Mouse (Mus musculus) cerebellum, postnatal 36 days (tissue): Measurements from ENCODE around the gene Nolc1.
A peak's percentile ranks its signal among the peaks of the same experiment; 100 is the strongest.

Experiments
- DNase-seq, 2 experiments: peaks; one replicate each; pipeline ENCODE4 v3.0.0; 2021 to 2022; ENCODE audit warnings: mixed read lengths in 2 of 2

The Nolc1 gene

DNA sequence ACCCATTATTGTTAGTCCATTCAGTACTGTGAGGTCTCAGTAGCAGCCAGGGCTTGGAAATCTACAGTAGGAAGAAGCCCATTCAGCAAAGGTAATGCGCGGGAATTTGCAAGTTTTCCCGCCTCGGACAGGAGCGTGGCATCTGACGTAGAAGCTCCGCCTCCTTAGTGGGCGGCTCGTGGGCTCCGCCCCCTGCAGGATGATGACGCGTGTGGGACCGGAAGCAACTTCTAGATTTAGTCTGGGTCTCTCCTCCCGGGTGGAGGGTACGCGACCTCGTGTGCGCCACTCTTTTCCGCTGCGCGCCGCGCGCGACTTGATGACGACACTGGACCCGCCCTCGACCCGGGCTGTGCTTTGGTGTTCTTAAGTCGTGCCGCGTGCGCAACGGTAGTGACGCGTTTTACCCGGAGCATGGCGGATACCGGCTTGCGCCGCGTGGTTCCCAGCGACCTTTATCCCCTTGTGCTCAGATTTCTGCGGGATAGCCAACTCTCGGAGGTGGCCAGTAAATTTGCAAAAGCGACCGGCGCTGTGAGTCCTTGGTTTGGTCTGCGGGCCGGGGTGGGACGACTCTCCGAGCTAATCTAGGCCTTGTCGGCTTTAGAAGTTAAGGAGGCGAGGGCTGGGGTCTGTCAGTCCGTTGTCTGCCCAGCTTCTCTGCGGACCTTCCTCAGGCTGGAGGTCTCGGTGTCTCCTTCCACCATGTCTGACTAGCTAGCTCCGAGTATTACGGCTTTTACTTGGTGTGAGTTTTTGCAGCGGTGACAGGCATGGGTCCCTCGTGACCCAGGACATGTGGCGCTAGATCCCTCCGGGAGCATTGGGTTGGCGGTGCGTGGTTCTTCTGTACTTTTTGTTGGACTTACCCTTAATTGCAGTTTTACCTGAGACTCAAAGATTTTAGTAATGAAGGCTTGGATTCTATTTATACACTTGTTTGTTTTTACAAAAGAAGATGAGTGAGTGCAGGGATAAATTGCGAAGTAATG, at the start of gene Nolc1:
Nolc1 (plus strand) TSS at position 248 of the 992 bp plus-strand sequence.
- peak; percentile 99 for DNase-seq

DNA sequence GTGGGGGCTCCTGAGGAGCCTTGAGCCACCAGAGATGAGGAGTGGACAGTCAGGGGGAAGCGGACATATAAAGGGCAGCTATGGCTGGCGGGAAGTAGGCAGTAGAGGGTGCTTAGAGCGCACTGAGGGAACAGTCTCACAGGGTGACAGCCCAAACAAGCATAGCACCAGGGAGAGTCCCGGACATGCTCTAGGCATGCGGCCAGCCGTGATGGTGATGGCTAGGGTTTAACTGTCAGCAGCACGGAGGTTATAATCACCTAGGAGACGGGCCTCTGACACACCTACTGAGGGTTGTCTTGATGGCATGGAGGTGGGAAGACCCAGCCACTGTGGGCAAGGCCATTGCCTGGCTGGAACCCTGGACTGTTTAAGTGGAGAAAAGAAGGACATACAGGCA, 49.1 kb upstream of the Nolc1 start:
- no peak for DNase-seq

DNA sequence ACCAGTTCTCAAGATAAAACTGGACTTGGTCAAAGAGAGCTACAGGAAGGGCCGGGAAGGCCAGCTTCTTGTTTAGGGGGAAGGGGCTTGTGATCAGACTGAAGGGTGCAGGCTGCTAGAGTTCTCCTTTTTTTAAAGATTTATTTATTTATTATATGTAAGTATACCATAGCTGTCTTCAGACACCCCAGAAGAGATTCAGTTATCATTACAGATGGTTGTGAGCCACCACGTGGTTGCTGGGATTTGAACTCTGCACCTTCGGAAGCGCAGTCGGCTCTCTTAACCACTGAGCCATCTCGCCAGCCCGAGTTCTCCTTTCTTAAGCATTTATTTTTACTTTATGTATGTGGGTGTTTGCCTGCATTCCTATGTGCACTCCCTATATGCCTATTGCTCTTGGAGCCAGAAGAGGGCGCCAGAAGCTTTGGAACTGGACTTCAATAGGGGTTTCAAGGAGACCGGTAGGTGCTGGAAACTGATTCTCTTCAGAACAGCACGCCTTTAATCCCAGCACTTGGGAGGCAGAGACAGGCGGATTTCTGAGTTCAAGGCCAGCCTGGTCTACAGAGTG, 46.8 kb upstream of the Nolc1 start:
- no peak for DNase-seq

DNA sequence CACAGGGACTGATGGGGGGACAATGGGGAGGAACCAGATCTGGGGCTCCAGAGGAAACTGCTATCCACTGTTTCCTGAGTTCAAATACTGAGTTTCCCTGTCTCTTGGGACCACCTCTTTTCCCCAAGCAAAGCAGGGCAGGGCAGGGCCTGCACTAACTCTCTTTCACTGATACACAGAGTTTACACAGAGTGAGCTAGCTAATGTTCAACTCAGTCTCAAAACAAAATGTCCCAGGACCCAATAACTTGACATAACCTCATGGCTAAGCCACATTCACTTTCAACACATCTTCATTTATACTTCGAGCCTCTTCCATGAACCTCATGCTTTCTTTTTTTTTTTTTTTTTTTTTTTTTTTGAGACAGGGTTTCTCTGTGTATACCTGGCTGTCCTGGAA, 46.0 kb upstream of the Nolc1 start:
- DNase-seq = no peak

DNA sequence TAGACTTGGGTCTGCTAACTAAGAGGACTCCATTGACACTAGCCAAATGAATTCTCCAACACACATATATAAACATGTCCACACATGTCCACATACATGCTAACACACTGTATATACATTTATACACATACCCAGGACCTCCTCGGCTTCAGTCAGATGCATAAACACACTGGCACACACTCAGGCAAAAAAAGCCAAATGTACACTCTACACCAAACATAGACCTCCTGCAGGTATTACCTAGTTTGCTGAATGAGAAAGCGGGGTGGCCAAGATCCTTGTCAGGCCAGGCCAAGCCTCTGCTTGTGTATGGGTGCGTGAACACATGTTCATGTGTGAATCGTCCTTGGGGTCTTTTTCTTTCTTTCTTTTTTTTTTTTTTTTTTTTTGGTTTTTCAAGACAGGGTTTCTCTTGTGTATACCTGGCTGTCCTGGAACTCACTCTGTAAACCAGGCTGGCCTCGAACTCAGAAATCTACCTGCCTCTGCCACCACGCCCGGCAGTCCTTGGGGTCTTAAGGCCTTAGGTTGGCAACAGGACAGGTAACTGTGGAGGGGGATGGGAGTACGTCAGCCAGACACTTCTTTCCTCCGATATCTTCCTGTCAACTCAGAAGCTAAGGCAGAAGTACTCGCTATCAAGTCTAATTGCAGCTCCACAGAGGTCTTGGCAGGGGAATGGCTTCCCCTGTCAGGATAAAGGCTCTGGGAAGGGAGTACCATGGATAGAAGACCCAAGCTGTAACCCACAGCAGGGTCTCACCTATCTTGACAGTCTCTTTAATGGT, 45.3 kb upstream of the Nolc1 start:
- DNase-seq = no peak

DNA sequence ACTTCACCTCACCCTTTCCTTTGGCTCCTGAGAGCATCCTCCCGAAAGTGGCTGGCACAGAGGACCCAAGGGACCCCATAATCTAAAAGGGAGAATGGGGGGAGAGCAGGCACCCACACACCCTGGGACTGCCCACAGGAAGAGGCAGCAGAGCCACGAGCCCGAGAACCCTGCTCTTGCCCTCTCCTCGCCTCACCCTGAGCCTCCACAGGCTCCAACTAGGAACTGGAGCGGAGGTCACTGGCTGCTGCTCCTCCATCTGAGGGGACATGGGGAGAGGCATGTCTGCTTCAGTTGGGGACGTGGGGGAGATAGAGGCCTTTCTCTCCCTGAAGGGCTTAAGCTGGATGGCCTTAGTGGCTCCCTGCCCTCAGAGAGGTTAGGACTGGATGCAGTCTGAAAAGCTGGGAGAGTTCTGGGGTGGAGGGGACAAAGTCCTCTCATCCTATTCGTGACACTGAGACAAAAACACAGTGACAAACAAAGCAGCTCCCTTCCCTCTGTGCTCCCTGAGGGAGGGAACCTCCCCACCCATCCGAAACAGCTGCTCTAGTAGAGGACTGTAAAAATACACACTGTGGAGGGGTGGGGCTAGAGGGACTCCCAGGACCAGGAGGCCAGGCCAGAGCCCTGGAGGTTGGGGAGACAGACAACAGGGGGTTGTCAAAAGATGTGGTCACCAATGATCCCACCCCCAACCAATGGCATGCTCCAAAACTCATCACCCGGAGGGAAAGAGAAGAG, 43.8 kb upstream of the Nolc1 start:
- DNase-seq = no peak

DNA sequence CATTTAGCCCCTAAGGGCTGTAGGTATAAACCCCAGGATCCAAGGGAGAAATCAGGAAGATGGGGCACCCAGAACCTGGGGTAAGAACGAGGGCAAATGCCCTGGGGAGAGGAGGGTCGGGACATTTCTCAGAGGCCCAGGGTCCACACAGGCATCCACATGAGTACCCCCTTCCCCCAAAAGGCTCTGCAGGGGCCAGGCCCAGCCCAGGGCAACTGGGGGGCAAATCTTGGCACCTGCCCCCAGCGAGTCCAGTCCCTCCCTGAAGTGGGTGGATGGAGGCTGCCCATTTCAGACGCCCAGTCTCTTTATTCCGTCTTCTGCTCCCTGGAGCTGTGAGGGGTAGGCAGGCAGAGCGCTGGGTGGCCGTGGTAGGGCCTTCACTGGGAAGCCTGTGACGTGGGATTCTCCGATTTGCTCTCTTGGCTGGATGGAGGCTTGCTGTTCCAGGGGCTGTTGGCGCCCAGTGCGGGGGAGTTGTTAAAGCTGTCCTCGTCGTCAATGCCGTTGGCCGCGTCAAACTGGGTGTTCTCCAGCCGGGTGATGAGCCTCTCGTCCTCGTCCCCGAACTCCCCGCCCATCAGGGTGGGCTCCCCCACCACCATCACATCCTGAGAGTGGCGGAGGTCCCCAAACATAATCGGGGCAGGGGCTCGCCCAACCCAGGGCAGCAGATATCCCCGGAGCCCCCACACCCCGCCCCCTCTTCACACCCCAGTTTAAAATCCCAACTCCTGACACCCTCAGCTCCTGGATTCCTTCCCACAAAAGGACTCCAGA, 42.7 kb upstream of the Nolc1 start:
- no peak for DNase-seq

DNA sequence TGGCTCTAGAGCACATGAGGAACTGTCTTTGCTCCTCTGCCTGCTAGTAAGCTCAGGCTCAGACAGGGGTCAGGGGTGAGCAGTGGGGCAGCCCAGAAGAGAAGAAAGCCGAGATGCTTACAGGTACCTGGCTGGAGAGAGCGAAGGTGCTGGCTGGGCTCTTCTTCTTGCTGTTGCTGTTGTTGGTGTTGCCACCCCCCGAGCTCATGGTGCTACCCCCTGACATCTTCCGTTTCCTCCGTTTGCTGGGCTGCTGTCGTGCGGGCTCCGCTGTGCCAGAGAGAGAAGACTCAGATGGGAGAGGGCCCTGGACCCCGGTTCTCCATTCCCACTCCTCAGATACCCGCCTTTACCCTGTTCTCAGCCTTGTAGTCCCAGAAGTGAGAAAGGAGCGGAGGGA, 41.8 kb upstream of the Nolc1 start:
- no peak for DNase-seq

DNA sequence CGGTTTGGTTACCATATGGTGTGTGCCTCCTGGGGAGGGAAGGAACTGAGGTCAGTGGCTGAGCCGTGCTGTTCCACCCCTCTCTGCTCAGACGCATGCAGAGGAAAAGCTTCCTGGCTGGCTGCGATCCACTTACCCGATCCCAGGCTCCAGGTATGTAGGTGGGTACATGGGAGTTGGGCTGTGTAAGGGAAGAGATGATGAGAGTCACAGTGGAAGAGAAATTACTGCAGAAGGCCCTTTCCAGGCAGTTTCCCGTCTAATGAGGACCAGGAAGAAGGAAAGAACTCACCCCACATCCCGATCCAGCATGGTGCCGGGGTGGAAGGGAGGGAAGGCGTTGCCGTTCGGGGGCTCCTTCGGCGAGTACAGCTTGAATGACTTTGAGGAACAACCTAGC, 39.7 kb upstream of the Nolc1 start:
- peak in 1 of 2 experiments; percentile 53 for DNase-seq

DNA sequence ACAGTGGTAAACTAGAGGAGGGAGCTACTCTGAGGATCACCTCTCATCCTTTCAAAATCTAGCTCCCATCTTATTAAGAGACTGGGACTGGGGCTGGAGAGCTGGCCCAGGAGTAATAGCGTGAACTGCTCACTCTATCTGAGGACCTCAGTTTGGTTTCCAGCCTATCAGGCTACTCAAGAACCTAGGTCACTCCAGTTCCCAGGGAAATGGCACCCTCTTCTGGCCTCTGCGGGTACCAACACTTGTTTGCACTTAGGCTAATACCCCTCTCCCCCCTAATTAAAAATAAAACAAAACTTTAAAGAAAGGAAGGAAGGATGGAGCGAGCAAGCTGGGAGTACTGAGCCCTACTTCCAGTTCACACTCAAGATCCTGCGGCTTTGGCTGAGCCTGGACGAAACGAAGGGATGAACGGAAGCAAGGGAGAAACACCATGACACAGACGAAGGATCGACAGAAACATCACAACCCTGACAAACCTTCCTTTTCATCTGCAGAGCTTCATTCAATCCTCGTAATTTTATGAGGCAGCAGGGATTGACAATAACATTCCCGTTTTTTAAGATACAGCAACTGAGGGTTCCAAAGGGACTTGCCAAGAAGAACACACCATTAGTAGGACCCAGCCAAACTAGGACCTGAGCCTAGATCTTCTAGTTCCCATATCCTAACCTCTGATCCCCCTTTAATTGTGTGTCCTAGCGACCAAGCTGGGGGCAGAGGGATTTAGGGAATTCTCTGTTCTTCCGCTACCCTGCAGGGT, 39.0 kb upstream of the Nolc1 start:
- peak in 1 of 2 experiments; percentile 45 for DNase-seq

DNA sequence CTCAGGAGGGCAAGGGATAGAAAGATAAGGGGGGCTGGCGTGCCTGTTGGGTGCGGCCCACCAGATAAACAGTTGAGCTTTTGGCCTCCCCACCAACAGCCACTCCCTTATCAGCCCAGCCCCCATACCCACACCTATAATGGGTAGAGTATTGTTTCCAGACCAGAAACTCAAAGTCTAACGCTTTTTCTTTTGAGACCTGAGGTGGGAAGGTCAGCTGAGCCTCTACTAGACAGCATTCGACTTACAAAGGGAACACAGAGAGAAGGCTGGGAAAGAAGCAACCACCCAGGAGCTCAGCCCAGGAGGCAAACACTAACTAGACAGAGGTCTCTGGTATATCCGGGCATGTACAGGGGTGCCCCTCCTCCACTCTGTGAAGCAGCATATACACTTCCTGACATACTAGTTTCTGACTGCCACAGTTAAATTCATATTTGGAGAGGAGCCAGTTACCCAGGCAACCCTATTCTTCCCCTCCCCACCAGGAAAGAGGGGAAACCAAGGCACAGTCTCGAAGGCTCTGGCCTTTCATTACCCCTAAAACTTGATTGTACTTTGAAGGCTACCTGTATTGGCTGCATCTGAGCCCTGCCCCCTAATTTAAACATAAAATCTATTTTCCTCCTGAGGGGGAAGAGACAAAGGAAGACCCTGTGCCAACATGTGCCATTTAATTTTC, 38.3 kb upstream of the Nolc1 start:
- no peak for DNase-seq

DNA sequence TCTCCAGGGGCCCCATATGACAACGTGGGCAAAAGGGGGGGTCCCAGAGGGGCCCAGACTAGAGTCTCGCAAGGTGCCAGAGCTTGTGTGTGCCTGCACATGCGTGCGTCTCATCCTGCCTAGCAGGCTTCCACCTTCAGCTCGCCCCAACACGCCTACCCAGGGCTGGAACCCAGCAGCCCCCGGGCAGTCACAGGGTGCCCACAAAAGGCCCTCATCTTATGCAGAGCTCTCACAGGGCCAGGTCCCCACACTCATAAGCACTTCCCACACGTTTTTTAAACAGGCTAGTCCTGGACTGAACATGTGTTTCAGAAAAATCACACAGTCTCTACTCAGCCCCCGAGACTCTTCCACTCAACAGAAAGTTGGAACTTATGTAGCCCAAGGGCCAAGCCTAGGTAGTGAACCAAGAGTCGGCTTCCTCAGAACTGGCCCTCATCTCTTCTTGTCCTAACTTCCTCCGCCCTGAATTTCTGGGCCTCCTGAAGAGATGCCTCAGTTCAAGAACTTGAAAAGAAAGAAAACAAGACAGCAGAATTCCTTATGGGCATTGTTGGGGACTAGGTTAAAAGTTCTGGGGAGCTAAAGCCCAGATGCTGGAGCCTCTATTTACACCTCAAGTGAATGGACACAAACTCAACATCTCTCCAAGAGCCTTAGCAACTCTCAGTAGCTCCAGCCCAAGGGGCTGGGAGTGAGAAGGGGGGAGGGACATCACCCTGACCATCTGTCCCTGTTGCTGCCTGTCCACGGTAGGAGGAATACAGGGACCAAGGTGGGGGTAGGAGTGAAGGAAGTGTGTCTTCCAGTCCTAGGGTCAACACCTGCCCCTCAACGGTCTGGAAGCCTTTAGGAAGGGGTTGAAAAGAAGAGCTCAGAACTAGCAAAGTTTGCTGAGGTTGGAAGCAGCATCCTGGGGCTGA, 37.5 kb upstream of the Nolc1 start:
- peak in 1 of 2 experiments; percentile 51 for DNase-seq

DNA sequence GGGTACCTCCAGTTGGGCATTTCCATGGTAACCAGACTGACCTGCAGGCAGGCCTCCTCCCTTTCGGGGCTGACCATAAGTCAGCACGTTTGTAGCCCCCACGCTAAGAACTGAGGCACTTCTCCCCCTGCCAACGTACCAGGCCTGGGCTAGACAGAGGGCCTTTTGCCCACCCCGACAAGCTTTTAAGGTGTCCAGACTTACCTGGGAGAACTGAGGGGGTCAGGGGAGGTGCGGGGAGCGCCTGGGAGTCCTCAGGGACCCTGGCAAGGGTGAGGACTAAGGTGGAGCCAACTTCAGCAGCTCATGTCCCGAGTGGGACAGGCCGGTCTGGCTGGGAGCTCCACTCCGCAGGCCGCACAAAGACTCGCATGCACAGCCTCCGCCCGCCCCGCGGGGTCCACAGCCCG, 36.8 kb upstream of the Nolc1 start:
- peak in 1 of 2 experiments; percentile 33 for DNase-seq

DNA sequence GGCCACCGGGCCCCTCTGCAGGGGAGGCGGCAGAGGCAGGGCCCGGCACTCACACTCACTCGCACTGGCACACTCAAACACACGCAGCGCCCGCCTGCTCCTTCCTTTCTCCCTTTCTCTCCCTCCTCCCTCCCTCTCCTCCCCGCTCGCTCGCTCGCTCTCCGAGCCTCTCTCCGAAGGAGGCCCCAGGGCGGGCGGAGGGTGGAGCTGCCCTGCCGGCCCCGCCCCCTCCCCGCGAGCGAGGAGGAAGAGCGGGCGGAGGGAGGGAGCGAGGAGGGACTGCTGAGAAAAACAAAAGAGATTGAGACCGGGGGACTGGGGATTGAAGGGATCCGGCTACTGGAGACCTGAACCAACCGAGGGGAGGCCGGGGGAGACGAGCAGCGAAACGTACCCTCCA, 36.2 kb upstream of the Nolc1 start:
- peak; percentile 75 to 90 for DNase-seq

DNA sequence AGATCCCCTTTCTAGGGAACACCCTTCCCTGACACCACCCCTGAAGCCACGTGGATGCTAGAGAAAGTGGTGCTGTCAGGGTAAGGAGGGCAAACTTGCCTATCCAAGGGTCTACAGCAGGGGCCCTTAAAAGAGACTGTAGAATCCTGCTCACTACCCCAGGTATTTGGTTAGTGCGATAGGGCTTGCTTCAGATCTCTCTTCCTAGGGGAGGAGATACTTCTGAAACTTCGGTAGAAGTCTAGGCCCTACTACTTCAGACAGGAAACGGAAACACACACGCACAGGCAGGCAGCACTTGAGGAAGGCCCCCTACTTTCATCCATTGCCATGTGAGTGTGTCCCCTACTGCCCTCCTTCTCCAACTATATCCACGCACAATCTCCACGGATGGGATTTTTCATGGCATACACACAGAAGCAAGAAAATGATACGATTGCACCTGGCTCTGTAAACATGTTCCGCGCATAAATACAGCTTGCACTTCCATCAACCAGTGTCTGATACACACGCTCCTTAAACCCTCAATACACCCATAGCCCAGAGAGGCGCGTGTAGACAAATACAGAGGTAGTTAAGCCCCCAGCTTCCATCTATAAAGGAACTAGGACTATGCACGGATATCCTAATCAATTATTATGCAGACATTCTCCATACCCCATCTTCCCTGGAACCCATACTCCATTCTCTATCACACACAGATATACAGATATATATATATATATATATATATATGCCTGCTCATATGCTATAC, 35.3 kb upstream of the Nolc1 start:
- DNase-seq = no peak

DNA sequence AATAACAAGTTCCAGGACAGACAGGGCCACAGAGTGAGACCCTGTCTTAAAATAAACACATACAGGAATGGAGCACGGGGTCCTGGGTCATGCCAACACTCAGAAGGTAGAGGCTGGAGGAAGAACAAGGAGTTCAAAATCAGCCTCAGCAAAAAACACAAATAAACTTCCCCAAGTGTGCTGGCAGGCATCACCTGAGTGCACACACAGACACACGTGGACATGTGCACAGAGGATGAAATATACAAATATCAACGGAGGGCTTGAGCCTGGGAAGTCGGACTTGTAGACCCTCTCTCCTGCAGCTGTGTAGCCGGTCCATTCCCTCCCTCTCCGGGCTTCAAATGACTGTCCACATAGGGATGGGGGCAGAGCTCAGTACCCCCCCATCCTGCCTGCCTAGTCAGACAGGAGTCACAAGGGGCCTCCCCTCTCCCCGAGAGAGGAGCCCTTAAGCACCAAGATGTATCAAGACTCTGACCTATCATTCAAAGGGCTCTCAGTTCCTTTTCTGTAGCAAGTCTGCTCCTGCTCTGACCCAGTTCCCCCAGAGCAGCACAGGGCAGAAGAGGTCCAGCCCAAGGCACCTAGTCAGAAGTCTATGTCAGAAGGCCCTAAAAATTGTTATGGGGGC, 34.2 kb upstream of the Nolc1 start:
- DNase-seq = no peak

DNA sequence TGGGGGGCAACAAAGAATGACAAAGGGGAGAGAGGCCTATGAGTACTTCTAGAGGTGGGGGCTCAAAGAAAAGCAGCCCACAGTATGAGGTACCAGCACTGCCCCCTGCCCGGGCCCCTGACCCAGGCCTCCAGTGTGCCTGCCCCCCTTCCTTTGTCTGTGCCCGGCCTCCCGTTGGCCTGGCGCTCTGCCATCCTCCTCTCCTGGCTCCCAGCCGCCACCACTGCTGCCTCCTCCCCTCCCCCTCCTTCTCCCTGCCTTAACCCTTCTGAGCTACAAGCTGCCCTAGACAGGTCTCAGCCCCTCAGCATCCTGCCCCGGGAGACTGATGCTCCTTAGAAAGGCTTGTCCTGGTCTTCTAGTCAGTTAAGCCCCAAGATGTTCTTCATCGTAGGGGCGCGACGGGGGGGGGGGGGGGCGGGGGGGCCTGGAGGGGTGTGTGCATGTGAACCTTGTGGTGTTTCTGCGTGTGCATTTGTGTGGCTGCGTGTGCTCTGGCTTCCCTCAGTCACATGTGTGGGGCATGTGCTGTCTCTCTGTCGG, 33.7 kb upstream of the Nolc1 start:
- peak; percentile 78 to 85 for DNase-seq
